Mouse (Mus musculus) heart, adult 2 months (tissue): ENCODE results near the gene Mettl25. TPM values are rescaled to one million over a fixed set of nuclear protein-coding genes. Genes with fewer than 3 reads are reported as not detected.

ENCODE experiments used
- DNase-seq, 2 experiments: peaks; one replicate each; pipeline ENCODE4 v3.0.0; 2021
- H3K27ac ChIP-seq: fragments of 200-600 bp; 2 replicates; pipeline ENCODE4 v1.8.1; 2022
- H3K27me3 ChIP-seq: fragments of 200-500 bp; 2 replicates; pipeline ENCODE4 v1.6.1; 2012; ENCODE audit warnings: mild to moderate bottlenecking, low read length, inconsistent platforms, mixed read lengths; ENCODE audit not compliant: control insufficient read depth, insufficient read depth
- H3K36me3 ChIP-seq: fragments of 200-500 bp; 2 replicates; pipeline ENCODE4 v1.6.1; 2012; ENCODE audit warnings: low read length, inconsistent platforms; ENCODE audit not compliant: control insufficient read depth, insufficient read depth
- H3K4me1 ChIP-seq: fragments of 200-500 bp; 2 replicates; pipeline ENCODE4 v1.6.1; 2011; ENCODE audit warnings: low read length; ENCODE audit not compliant: control insufficient read depth, insufficient read depth
- H3K4me3 ChIP-seq: fragments of 200-600 bp; 2 replicates; pipeline ENCODE4 v1.8.1; 2022
- H3K79me2 ChIP-seq: fragments of 200-500 bp; replicated peaks from 2 replicates; pipeline ENCODE4 v1.6.1; 2012; ENCODE audit warnings: mild to moderate bottlenecking, inconsistent platforms, low read length, moderate library complexity, mixed read lengths; ENCODE audit not compliant: control insufficient read depth, insufficient read depth
- H3K9ac ChIP-seq: fragments of 200-500 bp; 2 replicates; pipeline ENCODE4 v1.6.1; 2012; ENCODE audit warnings: low read depth, mild to moderate bottlenecking, control low read depth, inconsistent platforms, low read length, mixed read lengths
- CTCF ChIP-seq: fragments of 200-600 bp; IDR thresholded peaks from 2 replicates; pipeline ENCODE4 v1.8.1; 2022; ENCODE audit warnings: antibody characterized with exemption, mild to moderate bottlenecking, moderate library complexity
- EP300 ChIP-seq: fragments of 200-500 bp; IDR thresholded peaks from 2 replicates; pipeline ENCODE4 v1.6.1; 2011; ENCODE audit warnings: low read depth, low read length, control low read depth; ENCODE audit not compliant: insufficient read depth
- POLR2A ChIP-seq: fragments of 200-500 bp; IDR thresholded peaks from 2 replicates; pipeline ENCODE4 v1.6.1; 2011; ENCODE audit warnings: mild to moderate bottlenecking, low read depth, low read length, control low read depth; ENCODE audit not compliant: insufficient read depth
- WGBS: fragments of 180-500 bp; shearing (Covaris S2); methylation state at CpG from one replicate; pipeline ENCODE4 v1.1.7; 2018; 5-methylcytosine and 5-hydroxymethylcytosine counted together
- intact Hi-C: fragments of 180-260 bp; cut with DNase I; formaldehyde crosslinking; loops from one replicate; pipeline ENCODE4 v1.15.1; 2025
- polyA plus RNA-seq: library from polyadenylated mRNA; depleted of rRNA; stranded (reverse); fragments of >200 nt; gene quantifications from 2 replicates; pipeline ENCODE4 v1.2.3, GENCODE M21; 2012
- total RNA-seq, 2 experiments: library from RNA; stranded (reverse); gene quantifications; 2 replicates each; pipeline ENCODE4 v1.2.3; 2021

Mettl25 gene
- total and polyA plus RNA-seq, 3 experiments: 2.0 to 4.2 (median 3.9) TPM

GRCm38 (mm10) chr10:105772821-105773302 lies 68.3 kb downstream of the Mettl25 start:
- intact Hi-C loops: loop anchor here (10.0 kb wide), 1 partner anchor 1788 kb away; no protein-coding TSS in a partner anchor
- Histone ChIP-seq H3K79me2 (no peaks in the 10 kb centered on the region), H3K4me1 (no peaks in the 10 kb centered on the region), H3K27me3 (no peaks in the 10 kb centered on the region), H3K27ac (no peak overlapping the region), H3K4me3 (no peak overlapping the region), H3K36me3 (no peaks in the 10 kb centered on the region), H3K9ac (no peak overlapping the region)
- 89% methylated on average over 9 of the region's 9 CpGs for WGBS
- no peak for DNase-seq
- TF ChIP-seq CTCF: no peak
- TF ChIP-seq EP300: no peak
- no peak for TF ChIP-seq POLR2A

DNA sequence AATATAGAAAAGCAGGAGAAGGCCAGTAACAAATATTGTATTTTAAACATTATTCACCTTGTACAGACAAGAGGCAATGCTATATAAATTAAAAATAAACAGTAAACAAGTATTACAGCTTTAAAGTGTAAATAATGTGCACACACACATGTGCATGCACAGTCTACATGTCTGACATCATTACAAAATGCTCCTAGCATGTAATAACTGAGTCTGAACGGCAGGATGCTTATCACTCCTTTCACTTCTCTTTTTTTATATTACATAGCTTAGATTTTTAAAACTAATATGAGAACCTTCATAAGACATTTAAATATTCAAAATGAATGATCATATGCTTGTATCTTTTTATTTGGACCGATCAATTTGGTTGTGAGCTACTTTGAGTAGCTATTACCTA lies 77.2 kb downstream of the Mettl25 start:
- Histone ChIP-seq H3K27me3 (no peaks in the 10 kb centered on the region), H3K4me3 (no peak overlapping the region), H3K36me3 (no peaks in the 10 kb centered on the region), H3K79me2 (no peaks in the 10 kb centered on the region), H3K9ac (no peak overlapping the region), H3K27ac (no peak overlapping the region), H3K4me1 (no peaks in the 10 kb centered on the region)
- TF ChIP-seq POLR2A (no peak), EP300 (no peak), CTCF (no peak)
- intact Hi-C loops: no loop called here
- no peak for DNase-seq
- WGBS: 75% methylated on average over 2 of the region's 2 CpGs

GRCm38 (mm10) chr10:105760460-105760859 lies 80.7 kb downstream of the Mettl25 start:
- intact Hi-C loops: no loop called here
- H3K27me3 ChIP-seq: no peaks in the 10 kb centered on the region

GRCm38 (mm10) chr10:105760046-105760445 lies 81.1 kb downstream of the Mettl25 start:
- 48% methylated on average over 7 of the region's 7 CpGs for WGBS
- Histone ChIP-seq H3K9ac (no peak overlapping the region), H3K79me2 (no peaks in the 10 kb centered on the region), H3K4me3 (no peak overlapping the region), H3K27me3 (no peaks in the 10 kb centered on the region), H3K36me3 (no peaks in the 10 kb centered on the region), H3K27ac (no peak overlapping the region), H3K4me1 (no peaks in the 10 kb centered on the region)
- TF ChIP-seq POLR2A: no peak
- TF ChIP-seq CTCF: no peak
- no peak for TF ChIP-seq EP300
- intact Hi-C loops: no loop called here
- no peak for DNase-seq

More at GRCm38 (mm10) chr10:105760460-105760859, 80.7 kb downstream of the Mettl25 start:
- no peak overlapping the region for H3K4me3 ChIP-seq
- no peak overlapping the region for H3K9ac ChIP-seq
- no peaks in the 10 kb centered on the region for H3K4me1 ChIP-seq
- no peaks in the 10 kb centered on the region for H3K36me3 ChIP-seq
- WGBS: 93% methylated on average over 2 of the region's 2 CpGs
- no peak overlapping the region for H3K27ac ChIP-seq
- no peak for TF ChIP-seq CTCF
- TF ChIP-seq POLR2A: no peak
- no peak for TF ChIP-seq EP300
- no peaks in the 10 kb centered on the region for H3K79me2 ChIP-seq
- DNase-seq: no peak

DNA sequence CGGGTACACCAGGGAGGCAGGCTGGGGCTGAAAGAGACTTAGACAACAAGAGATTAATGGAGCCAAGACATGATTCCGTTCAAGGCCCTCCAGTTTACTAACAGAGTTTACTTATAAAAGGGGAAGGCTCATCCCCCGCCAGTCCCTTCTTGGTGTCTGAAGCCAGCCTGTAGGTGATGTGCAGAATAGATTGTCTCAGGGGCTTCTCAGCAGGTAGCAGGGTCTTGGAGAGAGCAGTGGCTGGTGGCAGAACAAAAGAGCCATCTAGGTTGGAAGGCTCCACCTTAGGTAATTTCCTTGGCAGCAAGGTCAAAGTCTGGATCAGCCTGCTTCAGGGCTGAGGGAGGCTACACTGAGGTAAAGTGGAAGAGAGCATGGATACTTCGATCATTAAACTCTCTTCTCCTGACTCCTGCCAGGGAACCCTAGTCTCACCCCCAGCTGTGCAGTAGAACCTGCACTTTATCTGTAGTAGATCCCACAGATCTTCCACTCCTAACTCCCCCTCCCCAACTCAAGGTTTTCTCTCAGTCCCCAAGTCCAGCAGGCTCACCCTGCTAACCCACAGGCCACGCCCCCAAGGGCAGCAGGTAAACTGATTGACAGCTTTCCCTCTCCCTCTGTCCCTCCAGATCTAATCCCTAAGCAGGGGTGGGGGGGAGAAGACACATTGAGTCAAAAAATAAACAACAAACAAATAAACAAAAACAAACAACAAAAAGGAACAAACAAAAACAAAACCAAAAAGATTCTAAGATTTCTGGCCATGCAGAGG lies 87.2 kb downstream of the Mettl25 start:
- Histone ChIP-seq H3K27ac (no peak overlapping the region), H3K27me3 (no peaks in the 10 kb centered on the region), H3K36me3 (no peaks in the 10 kb centered on the region), H3K4me1 (no peaks in the 10 kb centered on the region), H3K4me3 (no peak overlapping the region), H3K9ac (no peak overlapping the region), H3K79me2 (no peaks in the 10 kb centered on the region)
- DNase-seq: no peak
- WGBS: 81% methylated on average over 5 of the region's 5 CpGs
- TF ChIP-seq POLR2A (no peak), CTCF (no peak), EP300 (no peak)
- intact Hi-C loops: no loop called here

DNA sequence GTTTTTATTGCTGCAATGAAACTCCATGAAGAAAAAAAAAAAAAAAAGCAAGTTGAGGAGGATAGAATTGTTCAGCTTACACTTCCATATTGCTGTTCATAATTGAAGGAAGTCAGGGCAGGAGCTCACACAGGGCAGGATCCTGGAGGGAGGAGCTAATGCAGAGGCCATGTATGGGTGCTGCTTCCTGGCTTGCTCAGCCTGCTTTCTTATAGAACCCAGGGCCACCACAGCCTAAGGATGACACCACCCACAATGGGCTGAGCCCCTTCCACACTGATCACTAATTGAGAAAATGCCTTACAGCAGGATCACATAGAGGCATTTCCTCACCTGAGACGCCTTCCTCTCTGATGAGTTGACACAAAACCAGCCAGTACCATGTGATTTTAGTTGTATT lies 95.2 kb downstream of the Mettl25 start:
- Histone ChIP-seq H3K4me1 (no peaks in the 10 kb centered on the region), H3K27me3 (no peaks in the 10 kb centered on the region), H3K4me3 (no peak overlapping the region), H3K79me2 (no peaks in the 10 kb centered on the region), H3K36me3 (no peaks in the 10 kb centered on the region), H3K9ac (no peak overlapping the region), H3K27ac (no peak overlapping the region)
- intact Hi-C loops: no loop called here
- no peak for TF ChIP-seq CTCF
- TF ChIP-seq POLR2A: no peak
- TF ChIP-seq EP300: no peak
- WGBS: 94% methylated on average over 1 of the region's 1 CpGs
- DNase-seq: no peak
